Mouse (Mus musculus) adrenal gland, postnatal 25 days (tissue): ENCODE data around the gene Hunk. TPM values are rescaled to one million over a fixed set of nuclear protein-coding genes. Genes with fewer than 3 reads are reported as not detected.

ENCODE experiments used
- DNase-seq: peaks from one replicate; pipeline ENCODE4 v3.0.0; 2021; ENCODE audit warnings: mixed read lengths
- total RNA-seq: library from RNA; stranded (reverse); gene quantifications from 2 replicates; pipeline ENCODE4 v1.2.3, GENCODE M21; 2021

Gene Hunk
- total RNA-seq, 1 experiment from 2014 or later: 6.3 TPM

DNA sequence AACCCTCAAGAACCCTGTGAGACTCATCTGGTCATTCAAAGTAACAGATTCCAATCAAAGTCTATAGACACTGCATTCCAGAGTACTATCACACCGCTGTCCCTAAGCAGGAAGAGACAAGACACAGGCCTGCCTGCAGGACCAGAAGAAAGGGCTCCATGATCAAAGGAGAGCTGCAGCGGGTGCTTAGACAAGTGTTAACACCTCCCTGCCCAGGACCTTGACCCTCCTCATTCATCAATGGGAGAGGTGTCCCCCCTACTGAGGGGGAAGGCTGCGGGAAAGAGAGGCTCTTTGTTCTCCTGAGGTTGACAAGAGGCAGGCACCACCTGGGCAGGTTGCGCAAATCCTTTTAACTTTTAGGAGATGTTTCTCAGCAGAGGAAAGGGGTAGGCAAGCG is 51.5 kb downstream of the Hunk start:
- DNase-seq: no peak

DNA sequence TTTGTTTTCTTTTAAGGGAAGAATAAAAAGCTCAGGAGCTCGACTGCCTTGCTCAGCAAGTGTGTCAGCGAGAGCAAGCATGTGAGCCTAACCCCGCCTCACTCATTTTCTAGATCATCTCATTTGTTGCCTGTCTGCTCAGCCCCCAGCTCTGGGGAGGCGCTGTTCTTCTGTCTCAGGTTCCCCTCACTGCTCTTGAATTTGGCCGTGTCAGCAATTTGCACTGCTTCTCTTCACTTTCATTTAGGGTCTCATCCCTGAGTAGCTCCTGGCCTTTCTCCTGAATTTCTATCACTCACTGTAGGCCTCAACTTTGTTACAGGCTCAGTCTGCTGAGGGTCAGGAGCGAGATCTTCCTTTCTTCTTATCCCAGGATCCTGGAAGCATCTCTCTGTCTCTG is 53.7 kb downstream of the Hunk start:
- DNase-seq: no peak

DNA sequence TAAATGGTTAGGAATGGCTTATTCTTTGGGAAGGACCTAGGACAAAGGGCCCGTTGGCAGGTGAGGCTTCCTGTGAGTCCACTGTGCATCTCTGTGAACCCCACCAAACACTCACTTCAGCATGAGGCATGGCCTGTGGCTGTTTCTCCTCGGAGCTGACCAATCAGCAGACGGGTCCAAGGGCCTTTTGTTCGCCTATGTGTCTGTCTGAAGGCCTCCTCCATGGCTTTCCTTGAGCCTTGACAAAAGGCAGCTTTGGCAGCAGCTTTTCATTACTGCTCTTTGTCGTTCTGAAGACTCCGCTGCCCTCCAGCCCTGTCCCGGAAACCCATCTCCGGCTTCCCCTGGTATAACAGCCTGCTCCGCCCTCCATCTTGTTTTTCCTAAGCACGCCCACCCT is 54.8 kb downstream of the Hunk start:
- DNase-seq: no peak

DNA sequence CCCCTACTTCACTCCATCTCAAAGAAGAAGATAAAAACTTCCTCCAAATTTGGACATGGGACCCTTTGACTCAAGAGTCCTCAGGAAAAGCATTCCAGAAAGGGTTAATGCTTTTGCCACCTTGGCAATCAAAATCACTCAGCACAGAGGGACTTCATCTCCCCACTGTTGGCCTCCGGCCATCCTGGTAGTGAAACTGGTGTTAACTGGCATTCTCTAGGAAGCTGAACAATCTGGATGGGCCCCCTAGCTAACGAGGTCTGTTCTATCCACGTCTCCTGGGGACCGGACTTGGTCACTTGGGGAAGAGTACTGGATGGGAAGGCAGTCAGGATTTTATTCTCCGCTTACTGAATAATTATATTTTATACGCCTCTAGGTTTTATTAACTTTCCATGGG is 57.2 kb downstream of the Hunk start:
- DNase-seq: no peak

DNA sequence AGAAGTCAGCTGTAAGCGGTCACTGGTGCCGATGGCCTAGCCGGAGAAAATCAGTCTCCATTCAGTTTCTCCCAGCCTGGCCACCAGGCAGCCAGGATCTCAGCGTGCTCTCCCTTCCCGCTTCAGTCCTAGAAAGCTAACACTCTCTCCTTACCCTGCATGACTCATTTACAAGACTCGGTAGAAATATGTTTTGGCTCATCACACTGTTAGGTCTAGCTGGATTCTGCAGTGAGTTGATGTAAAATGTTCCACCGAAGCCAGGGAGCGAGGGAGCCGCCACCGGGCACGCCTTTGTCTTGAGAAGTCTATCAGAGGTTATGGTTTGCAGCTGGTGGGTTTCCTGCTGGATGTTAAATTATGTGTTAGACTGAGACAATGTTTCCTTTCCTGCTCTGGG is 67.4 kb downstream of the Hunk start:
- no peak for DNase-seq

DNA sequence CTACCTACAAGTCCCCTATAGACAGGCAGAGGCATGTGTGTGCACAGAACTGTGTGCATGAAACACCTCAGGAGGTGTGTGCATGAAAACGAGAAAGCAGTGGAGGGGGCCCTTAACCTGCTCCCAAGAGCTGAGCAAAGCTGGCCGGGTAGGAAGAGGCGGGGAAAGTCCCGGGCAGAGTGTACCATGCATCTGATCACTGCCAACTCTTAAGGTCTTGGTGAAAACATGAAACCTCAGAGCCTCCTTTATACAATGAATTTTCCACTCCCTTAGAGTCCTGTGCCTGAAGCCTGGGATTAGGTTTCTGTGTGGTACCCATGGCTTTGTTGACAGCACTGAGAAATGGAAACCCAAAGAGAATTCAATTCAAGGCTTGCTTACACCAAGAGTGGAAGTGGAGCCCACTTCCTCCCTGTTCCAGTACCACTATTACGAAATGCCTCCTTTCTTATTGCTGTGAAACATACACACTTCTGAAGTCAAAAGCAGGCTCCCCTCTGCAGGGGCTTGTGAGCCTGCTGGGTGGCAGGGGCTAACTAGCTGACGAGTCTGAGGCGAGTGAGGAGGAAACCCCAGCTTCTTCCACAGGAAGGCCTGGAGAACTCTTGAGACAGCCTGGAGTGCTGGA is 70.8 kb downstream of the Hunk start:
- DNase-seq: no peak

DNA sequence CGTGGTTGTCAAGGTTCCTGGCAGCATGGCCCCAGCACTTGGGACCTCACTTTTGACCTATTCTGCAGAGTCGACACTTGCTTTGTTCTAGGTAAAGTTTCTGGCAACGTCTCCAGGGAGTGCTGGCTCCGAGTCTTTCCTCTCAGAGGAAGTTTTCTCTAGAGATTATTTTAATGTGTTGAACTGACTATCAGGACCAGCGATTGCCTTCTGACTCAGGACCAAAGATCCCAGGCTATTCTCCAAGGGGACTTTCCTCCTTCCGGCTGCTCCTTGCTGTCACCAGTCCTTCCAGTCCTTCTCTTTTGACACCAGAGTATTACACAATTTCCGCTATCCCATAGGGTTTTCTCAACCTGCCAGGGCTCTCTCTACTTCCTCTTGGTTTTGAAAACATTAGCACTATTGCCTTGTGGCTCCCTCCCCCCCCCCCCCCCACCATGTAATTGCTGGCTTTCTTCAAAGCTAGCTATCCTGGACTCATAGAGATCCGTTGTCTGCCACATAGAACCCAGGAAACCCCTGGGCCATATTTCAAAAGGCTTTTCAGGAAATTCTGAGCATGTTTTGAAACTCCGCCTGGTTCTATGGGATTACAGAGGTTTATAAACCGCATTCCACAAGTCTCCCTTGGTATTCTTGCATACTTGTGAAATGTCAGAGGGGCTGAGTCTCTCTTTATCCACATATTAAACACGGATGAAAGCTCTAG is 73.2 kb downstream of the Hunk start:
- DNase-seq: peak; percentile 19

DNA sequence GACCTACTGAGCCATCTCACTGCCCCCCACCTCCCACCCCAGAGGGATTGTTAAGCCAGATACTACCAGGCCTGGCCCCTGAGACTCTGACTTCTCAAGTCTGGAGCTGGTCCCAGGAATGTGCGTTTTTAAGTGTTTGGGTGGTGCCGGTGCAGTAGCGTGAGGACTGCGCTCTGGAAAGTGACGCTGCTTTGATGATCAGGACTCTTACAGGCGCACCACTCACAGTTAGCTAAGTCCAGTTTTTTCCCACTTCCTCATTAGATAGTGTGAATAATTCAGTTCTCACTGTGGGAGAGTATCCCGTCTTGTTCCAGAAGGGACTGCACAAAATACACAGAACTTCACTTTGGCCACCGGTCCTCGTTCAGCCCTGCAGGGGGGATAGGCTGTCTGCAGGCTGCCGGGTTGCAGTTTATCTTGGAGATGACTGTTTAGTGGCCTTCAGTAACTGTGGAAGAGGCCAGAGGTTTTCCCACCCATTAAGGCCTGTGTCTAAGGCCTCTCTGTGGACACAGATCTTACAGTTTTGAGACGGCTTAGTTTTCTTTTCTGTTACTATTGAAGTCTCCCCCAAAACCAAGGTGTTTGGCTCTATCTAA is 75.6 kb downstream of the Hunk start:
- peak; percentile 10 for DNase-seq

DNA sequence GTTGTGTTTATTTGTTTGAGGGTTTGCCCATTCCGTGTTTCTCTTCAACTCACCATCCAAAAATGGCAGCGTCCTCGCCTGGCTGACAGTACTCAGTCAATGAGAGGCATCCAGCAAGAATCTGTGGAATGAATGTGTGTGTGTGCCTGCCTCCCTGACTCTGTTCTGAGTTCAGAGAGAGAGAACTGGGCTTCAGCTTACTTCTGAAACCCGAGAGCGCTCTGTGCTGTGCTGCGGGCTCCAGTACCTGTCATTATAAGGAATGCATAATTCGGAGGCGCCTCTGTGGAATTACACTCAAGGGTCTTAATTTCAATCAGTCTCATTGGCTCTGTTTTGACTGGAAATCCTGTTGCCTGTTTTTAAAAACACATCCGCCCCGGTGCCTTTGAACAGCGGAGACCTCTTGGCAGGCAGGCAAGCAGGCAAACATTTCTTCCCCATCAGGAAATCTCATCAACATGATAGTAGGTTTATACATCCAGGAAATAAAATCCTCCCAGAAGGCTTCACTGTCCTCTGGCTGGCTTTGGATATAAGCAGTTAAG is 77.0 kb downstream of the Hunk start:
- DNase-seq: no peak

DNA sequence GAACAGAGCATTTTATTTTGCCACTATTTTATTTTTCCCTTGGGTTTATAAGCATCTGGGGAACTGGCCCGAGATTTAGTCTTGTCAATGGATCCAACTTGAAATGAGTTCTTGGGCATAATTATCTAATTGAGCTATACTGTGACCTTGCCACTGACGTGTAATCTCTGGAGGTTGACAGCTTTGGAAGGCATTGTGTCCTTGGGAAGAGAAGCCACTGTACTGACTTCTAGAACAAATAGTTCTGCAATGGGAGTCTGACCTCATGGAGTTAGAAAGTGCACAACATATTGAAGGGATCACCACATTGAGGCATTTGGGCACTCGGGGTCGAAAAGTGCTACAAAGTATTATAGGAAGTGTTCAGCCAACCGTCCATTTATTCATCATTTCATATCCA is 79.3 kb downstream of the Hunk start:
- DNase-seq: no peak

DNA sequence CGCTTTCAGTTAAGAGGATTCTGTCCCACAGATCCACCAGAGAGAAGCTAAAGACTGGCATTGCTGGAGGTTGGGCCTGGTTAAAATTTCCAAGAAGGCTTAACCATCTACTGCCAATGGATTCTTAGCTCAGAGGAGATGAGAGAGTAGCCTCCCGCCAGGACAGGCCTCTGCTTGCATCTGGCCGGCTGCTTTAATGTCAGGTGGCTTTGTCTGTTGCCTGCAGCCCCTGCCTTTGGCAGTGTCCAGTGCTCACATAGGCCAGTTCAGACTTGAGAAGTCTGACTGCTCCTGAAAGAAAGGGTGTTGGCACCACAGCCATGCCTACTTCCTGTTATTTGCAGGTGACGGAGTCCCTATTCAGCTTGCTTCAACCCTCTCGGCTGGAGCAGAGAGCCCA is 82.5 kb downstream of the Hunk start:
- no peak for DNase-seq

DNA sequence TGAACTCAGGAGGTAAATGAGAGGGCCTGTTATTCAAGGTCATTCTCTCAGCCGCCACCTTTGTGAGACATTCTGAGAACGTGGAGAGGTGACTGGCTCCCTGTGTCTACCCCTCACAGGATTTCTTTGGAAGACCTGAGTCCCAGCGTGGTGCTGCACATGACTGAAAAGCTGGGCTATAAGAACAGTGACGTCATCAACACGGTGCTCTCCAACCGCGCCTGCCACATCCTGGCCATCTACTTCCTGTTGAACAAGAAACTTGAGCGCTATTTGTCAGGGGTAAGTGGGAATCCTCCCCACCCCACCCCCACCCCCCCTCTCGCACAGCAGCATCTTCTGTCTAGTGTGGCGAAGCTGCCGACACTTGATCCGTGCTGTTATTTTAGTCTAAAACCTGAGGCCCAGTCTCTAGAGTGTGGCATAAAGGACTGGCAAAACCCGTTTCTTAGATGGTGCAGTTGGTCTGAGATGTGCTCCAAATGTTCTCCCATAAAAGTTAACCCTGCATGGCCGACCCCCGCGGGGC is 90.0 kb downstream of the Hunk start:
- no peak for DNase-seq

DNA sequence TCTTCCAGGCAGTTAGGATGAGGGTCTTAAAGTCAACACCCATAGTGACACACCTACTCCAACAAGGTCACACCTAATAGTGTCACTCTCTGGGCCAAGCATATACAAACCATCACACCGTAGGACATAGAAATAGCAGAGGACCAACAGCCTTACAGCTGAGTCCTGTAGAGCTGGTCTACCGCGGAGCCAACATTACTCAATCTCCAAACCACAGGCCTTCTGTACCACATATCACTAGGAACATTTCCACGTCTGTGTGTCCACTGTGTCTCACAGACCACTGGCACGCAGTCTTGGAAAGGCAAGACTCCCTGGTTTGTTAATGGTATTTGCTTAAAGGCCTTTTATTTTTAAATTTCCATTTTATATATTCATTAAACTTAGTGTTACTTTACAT is 95.8 kb downstream of the Hunk start:
- DNase-seq: no peak

DNA sequence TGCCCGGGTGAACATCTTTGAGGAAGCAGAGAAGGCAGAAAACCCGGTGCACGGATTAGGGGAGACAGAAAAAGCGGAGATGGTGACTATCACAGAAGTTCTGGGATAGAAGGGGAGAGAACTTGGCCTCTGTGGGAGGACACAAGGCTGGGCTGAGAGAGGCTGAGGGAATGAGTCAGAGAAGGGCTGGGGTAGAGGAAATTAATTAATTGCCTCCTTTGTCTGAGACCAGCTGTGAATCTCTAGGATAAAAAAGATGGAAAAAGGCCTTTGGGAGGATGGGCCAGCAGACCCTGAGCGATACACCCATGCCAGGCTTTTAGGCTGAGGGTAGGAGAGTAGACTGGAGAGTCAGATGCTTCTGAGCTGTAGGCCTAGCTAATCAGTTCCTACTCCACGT is 97.5 kb downstream of the Hunk start:
- DNase-seq: no peak

DNA sequence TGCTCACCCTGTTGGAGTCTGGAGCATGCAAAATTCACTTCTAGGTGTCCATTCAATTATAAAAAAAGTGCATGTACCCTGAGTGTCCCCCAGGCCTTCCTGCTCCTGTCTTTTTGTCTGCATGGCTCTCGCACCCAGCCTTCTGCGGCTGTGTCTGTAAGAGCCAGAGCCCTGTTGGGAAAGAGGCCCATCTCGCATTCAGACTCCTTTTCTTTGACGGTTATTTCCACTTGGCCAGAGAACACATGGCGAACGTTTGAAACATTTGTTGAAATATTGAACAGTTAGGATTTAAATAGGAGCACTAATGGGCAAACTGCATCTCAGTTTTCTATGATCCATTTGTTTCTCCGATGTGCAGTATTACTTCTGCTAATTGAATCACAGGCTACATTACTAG is 99.3 kb downstream of the Hunk start:
- no peak for DNase-seq

DNA sequence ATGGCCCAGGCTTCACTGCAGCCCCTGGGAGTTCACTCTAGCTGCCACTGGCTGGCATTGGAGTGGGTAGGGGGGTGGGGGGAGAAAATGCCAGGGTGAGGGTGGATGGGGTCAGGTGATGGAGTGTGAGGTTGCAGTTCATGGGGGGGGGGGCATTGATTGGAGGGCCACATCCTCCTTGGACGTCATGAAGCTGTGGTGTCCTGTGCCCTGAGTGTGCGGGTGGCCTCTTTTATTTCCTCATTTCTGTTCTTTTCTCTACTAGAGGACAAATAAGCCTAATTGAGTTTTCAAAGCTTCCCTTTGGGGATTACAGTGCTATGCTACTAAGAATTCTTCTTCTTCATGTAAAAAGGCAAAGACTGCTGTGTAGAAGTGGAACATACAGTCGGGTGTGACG is 99.8 kb downstream of the Hunk start:
- DNase-seq: no peak

DNA sequence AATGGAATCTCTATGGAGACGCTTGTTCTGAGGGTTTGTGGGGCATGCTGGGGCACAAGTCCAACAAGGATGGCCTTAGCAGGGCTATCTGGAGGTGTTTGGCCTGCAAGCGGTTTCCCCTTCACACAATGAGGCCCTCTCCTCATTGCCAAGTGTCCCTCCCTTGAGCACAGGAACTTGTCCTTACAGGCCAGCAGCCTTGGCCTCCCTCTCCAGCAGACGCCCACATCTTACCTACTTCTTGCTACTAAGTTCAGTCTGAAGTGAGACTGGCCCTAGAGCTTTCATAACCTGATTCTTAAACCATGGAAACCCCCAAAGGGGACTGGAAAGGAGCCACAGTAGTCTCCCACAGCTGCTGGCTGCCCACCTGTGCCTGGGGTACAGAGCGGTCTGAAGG is 104.3 kb downstream of the Hunk start:
- DNase-seq: no peak

DNA sequence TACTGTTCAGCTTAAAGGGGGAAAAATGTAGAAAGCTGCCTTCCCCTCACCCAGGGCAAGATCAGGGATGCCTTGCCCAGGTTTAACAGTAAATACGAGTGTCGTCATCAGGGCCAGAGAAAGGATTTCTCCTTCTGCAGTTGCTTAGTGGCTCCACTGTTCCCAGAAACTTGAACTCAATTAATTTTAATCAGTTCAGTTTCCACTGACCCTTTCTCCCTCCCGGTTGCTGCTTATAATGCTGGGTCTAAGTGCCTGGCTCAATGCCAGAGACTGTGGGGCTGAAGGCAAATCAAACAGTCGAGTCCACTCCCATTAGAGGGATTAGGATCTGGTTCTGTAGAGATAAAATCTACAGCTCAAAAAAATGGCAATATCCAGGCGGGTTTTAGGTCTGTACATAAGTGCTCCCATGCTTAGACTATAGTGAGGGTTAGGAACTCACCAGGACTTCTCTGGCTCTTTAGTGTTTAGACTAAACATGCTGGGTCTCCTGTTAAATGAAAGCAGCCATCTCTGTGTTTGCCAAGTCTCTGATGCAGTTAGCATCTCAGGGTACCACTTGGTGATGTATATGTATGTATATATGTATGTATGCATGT is 106.2 kb downstream of the Hunk start:
- DNase-seq: no peak

DNA sequence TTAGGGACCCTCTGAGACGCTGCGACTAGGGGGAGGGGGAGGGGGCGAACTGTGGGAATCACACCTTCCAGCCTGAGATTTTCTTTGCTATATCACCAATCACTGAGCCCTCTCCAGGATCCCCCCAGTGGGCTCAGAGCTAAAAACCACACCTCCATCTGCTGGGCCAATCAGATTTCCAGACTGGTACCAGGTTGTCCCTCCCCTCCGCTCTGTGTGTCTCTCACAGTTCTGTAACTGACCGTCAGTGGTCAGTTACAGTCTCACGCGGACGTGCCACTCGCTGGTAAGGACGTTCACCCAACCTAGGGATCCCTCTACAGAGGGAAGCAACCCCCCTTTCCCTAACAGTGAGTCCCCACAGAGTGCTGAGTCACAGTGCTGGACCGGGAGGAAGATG is 111.1 kb downstream of the Hunk start:
- no peak for DNase-seq

DNA sequence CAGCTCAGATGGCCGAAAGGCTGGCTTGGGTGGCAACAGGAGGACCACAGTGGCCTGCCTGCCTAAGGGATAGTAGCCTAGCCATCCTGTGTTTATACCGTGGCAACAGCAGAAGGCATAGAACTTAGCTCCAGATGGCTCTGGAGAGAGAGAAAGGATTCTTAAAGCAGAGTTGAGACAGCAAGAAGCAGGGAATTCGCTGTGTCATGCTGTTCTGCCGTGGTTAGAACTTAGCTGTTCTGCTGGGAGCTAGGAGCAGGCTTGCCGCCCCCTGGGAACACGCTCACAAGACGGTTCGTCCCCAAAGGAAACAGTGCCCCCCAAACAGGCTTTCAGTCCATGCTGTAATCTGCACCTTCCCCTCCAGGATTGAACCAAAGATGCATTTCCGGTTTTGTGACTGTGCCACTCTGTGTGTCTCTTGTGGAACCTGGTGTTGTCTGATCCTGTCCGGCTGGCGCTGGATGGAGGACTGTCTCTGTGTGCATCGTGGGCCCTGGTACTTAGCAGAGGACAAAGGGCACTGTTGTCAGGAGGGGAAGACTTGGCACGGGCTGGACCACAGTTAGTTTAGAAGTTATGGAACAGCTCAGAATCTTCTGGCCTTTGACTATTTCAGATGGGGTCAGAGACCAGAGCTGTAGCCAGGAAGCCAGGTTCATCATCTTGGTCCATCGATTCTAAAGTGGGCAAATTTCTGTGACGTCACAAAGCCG is 112.1 kb downstream of the Hunk start:
- no peak for DNase-seq

DNA sequence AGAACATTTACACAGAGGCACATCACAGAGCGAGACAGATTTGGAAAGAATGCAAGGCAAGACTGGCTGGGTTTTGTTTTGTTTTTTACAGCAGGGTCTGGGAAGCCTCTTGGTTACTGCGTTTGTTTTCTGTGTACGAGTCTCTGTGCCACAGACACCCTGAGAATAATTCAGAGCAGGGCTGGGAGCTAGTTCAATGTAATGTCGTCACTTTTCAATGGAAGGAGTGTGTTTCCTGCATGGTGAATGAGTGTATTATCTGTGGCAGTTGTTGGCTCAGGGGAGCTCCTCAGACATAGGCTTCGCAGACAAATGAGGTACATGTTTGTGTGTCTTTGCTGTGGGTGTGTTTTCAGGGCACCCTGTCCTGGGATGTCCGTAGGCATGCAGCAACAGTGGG is 115.0 kb downstream of the Hunk start:
- no peak for DNase-seq

DNA sequence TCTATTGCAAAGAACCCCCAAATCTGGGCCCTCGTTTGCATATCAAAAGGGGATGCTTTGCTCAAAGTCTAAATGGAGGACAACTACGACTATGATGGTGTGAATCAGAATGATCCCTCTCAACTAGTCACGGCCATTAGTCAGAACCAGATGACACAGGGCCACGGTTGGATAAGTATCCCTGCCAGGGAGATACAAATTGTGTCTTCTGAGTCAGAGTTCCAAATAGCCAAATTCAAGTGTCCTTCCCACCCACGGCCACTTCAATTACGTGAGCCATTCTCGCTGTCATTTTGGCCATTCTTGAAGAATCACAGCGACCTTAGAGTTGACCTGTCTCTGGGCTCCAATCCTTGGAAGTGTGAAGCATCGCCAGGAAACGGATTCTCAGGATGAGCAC is 119.4 kb downstream of the Hunk start:
- peak; percentile 18 for DNase-seq
